Mouse (Mus musculus): ENCODE measurements around the gene Phf20.

GRCm38 (mm10) chr2:156310455-156310854 is 114.2 kb downstream of the Phf20 start:
- TF ChIP-seq CTCF (IDR thresholded peaks at IDR 0.05; ENCODE audit: low read depth) (no peak), EP300 (IDR thresholded peaks at IDR 0.05; ENCODE audit: low read depth) (no peak)
